Mouse (Mus musculus) left cerebral cortex, adult 9 months (tissue): ENCODE measurements around the gene P3h4.
"Not testable (repeated sequence)": the region's sequence is repeated elsewhere in the genome, so short reads cannot be mapped to it uniquely, and the experiment has no call there.

Source experiments
- DNase-seq, 2 experiments: peaks; one replicate each; pipeline ENCODE4 v3.0.0; 2022; ENCODE audit warnings: low spot score in 2 of 2

The P3h4 gene

DNA sequence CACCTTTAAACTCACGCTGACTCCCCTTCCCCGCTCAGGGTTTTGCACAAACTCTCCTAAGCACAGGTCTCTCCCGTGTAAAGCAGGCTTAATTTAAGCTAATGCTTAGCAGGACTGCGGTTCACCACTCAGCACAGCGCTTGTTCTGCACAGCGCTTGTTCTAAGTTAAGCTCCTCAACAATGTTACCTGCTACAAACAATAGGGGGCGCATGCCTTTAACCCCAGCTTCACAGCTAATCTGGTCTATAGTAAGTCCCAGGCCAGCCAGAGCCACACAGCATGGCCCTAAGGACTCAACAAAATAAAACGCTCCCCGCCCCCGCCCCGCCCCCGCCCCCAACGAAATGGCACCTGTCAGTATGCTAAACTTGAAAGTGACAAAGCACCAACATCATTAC, 53.6 kb downstream of the P3h4 start:
- DNase-seq: not testable (repeated sequence)

DNA sequence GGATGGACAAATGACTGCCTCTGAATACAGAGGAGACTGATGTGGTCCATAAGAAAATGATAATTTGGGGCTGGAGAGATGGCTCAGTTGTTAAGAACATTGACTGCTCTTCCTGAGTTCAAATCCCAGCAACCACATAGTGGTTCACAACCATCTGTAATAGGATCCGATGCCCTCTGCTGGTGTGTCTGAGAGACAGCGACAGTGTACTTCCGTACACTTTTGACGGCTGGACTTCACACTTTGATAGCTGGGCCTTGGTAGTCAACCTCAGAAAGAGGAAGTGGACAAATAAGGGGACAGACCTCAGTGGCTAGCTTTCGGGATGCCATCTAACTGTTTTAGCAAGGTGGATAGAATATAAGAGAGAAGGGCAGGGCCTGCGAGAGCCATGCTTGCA, 54.5 kb downstream of the P3h4 start:
- no peak for DNase-seq
